Mouse (Mus musculus): Measurements from ENCODE around the gene Ssc4d.

Ssc4d gene

DNA sequence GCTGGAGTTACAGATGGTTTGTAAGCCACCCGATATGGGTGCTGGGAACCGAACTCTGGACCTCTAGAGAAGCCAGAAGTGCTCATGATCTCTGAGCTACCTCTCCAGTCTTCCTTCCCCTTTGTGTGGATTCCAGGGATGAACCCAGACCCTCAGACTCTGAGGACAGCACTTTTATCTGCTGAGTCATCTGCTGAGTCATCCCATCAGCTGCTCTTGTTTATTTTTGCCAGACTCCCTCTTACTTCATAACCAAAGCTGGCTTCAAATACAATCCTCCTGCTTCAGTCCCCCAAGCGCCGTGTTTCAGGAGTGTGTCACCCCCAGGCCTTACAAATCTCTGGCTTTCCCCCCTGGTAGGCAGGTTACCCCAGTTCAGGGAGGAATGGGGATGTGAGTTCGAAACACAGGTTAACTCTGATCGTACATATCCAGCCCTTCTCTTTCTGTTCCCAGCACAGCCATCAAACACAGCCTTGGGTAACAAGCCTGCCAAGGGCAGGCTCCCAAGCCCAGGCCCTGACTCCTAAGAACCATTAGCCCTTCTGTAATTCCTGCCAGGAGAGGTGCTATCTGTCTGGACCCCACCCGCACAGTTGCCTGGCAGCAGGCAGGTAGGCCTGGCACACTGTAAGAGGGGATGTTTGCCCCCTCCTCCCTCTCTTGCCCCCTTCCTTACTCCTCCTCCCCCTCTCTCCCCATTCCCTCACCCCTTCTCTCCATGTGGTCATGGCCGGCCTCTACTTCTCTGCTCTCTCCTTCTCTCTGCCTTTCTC lies 1.8 kb upstream of the Ssc4d start:
- in situ Hi-C loops (cut with MboI, MseI): no loop called here

DNA sequence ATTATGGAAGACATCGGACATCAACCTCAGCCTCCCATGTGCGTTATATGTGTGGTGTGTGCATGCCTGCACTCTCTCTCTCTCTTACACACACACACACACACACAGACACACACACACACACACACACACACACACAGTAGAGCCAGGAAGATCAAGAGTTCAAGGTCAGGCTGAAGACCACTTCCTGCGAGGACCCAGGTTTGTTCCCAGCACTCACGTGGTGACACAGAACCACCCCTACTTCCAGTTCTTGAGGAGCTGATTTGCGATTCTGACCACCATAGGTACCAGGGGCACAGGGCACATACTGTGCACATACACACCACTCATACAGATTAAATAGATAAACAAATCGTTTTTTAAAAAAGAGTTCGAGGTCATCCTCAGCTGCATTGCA lies 2.5 kb downstream of the Ssc4d start:
- in situ Hi-C loops (cut with MboI, MseI): loop anchor here (5.0 kb wide), 1 partner anchor 75 kb away; no protein-coding TSS in a partner anchor

DNA sequence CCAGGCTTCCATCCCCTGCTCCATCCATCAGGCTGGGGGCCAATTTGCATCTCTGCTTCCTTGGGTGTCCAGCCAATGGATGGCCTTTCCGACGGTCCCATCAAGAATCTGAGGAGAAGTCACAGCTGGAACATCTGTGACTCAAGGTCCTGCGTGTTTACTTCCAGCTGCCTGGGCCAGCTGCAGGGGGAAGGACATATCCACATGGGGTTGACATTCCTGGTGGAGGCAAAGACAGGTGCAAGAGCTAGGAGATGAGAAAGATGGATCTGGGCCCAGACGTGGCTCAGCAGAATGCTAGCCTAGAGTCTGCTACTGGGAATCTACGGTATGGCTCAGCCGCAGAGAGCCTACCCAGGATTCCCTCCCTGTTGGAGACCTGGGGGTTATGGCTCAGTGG lies 4.1 kb downstream of the Ssc4d start:
- in situ Hi-C loops (cut with MboI, MseI): loop anchor here (5.0 kb wide), 1 partner anchor 77 kb away; no protein-coding TSS in a partner anchor

DNA sequence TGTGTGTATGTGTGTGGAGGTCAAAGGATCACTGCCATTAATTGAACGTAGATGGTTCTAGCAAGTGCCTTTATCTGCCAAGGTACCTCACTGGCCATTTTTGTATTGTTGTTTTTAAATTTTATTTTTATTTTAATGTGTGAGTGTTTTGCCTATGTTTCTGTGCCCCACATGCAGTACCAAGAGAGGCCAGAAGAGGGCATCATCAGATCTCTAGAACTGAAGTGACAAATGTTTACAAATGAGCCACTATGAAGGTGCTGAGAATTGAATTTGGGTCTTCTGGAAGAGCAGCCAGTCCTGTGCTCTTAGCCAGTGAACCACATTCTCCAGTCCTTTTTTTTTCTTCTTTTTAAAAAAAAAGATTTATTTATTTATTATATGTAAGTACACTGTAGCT lies 5.5 kb downstream of the Ssc4d start:
- in situ Hi-C loops (cut with MboI, MseI): no loop called here

DNA sequence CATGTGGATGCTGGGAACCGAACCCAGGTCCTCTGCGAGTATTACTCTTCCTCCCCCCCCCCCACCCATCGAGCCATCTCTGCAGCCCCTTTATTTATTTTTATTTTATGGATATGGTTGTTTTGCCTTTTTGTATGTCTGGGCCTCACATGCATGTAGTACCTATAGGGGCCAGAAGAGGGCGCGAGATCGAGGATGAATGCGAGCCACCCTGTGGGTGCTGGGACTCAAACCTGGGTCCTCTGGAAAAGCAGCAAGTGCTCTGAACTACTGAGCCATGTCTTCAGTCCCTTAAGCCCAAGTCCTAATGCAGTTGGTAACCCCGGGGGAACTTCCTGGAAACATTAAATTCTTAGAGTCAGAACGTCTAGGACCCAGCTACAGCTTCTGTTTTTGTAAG lies 7.5 kb downstream of the Ssc4d start:
- in situ Hi-C loops (cut with MboI, MseI): no loop called here

DNA sequence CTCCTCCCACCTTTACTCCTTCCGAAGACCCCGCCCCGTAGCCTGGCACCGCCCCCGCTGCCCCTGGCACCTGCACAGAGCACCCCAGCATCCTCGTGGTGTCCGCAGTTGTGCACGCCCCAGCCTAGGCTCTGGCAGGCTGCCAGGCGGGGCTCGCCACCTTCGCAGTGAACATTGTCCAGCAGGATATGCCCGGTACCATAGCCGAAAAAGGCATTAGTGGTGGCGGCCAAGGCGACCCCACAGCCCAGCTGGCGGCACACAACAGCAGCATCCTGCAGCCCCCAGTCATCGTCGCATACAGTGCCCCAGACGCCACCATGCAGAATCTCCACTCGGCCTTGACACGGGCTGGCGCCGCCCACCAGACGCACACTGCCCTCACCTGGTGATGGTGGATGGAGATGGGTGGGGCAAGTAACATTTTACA lies 8.8 kb downstream of the Ssc4d start:
- in situ Hi-C loops (cut with MboI, MseI): no loop called here

DNA sequence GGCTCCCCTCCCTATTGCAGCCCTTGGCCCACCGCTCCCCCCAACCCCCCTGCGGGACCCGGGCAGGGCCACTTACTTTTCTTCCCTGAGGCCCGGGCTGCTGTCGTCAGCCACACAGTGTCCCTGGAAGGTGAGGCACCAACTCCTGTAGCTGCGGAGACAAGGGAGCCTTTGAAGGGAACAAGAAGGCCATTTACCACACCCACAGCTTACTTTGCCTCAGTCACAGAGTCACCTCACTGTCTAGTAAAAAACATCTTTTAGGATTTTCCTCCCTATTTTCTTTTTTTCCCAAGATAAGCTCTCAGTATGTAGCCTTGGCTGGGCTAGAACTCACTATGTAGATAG lies 11.1 kb downstream of the Ssc4d start:
- in situ Hi-C loops (cut with MboI, MseI): no loop called here

DNA sequence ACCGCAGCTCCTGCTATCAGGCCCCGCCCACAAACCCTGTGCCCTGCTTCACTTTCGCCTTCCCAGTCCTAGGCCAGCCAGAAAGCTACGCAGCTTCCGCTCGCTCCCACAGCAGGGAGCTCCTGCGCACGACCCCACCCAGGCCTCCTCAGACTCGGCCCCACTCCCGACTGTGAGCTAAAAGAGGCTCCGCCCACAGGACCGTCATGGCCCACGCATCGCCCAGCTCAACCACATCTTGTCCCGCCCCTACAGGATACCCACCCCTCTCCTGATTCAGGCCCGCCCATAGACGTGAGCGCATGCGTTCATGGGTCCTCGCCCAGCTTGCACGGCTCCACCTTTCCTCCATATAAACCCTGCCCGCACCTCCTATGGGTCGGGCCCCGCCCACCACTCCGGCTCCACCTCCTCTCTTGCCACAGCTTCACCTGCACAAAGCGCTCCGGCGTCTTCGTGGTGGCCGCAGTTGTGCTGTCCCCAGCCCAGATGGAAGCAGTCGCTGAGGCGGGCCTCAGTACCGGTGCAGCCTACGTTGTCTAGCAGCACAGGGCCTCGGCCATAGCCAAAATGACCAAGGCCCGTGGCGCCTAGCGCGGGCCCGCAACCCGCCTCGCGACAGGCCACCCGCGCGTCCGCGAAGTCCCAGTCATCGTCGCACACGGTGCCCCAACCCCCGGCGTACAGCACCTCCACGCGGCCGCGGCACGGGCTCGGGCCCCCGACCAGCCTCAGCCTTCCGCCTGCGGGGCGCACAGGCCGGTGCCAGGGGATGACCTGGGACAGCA lies 11.6 kb downstream of the Ssc4d start:
- in situ Hi-C loops (cut with MboI, MseI): no loop called here

DNA sequence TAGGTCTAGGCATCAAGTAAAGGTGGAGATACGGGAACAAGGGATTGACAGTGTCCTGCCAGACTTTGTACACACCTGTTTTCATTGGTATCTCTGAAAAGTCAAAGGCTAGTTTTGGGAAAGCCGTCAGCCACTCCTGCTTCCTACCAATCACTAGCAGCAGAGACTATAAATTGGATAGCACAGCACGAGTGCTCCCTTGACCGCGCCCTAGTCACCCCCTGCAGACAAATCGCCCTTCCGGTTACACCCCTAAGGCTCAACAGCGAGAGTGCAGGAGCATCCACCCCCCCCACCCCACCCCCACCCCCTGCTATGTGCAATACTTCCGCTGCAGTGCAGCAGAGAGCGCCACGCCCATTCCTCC lies 12.2 kb downstream of the Ssc4d start:
- in situ Hi-C loops (cut with MboI, MseI): no loop called here

DNA sequence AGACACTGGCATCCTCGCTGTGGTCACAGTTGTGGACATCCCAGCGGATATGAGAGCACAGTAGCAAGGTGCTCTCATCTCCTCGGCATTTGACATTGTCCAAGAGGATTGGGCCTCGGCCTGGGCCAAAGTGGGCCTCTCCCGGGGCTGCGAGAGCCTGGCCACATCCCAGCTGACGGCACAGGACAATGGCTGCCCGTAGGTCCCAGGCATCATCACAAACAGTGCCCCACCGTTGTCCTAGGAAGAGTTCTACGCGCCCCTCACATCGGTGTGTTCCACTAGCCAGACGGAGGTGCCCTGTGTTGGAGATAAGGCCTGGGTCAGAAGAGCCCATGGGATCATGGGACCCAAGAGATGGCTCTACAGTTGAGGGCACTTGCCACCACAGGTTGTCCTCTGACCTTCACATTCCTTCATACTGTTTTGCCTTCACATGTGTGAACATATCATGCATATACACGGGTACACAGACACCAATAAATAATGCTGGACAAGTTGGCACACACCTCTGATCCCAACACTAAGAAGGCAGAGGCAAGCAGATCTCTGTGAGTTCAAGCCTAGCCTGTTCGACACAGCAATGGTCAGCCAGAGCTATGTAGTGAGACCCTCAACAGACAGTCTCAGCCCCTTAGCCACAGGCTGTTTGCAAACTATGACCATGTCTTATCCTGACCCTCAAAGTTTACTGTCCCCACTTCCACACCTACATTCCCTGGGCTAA lies 13.3 kb downstream of the Ssc4d start:
- in situ Hi-C loops (cut with MboI, MseI): no loop called here

DNA sequence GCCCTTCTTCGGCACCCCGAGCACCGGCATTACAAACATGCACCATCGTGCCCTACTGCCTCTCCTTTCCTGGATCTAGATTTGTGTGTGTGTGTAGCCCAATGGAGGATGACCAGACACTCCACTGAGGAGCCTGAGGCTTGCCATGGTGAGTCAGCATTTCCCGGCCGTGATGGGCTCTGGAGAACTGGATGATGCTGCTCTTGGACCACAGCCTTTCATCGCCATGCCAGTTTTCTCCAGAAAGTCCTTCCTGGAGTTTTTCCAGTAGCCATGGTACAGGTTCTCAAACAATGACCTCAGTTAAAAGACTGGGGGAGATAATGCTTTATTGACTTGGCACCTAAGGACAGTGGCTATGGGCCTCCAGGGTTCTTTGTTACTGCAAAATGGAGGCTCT lies 14.4 kb downstream of the Ssc4d start:
- in situ Hi-C loops (cut with MboI, MseI): no loop called here

DNA sequence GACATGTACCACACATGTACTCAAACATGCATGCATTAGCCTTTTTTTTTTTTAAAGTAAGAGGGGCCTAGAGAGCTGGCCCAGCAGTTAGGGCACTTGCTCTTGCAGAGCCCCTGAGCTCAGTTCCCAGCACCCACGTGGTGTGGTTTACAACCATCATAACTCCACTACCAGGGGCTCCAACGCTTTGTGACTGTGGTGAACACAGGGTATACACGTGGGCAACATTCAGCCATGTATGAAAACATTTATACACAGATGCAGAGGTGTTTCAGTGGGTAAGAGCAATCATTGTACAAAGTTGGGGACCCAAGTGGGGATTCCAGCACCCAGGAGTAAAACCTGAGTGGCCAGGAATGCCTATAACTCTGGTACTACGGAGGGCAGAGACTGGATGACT lies 16.0 kb downstream of the Ssc4d start:
- in situ Hi-C loops (cut with MboI, MseI): no loop called here

DNA sequence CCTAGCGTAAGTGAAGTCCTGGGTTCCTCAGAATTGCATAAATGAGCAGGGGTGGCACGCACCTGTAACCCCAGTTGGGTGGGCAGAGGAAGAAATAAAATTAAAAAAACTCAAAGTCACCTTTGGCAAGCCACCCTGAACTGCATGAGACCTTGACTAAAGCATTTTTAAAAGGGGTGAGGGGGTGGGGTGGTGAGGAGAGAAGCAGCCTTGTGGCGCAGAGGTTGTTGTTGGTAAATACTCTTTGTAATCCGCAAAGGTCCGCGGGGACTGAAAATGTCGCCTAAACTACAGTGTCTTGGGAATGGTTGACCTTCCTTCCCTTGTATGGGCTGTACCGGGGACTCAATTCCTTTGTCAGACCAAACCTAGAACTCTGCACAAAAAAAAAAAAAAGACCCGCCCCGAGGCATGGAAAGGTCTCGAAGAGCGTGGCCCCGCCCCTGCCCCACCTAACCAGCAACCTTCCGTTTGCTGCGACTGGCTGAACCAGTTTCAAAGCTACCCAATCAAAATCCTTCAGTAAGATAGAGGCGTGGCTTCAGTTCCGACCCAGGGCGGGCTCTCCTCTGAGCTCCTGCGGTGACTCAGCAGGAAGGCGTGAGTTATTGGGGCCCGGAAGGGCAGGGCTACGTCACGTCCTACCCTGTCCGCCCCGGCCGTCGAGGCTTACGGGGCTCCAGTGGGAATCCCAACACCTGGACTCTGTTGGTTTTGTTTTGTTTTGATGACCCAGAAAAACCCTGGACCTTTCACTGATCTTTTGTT lies 16.9 kb downstream of the Ssc4d start:
- in situ Hi-C loops (cut with MboI, MseI): no loop called here

DNA sequence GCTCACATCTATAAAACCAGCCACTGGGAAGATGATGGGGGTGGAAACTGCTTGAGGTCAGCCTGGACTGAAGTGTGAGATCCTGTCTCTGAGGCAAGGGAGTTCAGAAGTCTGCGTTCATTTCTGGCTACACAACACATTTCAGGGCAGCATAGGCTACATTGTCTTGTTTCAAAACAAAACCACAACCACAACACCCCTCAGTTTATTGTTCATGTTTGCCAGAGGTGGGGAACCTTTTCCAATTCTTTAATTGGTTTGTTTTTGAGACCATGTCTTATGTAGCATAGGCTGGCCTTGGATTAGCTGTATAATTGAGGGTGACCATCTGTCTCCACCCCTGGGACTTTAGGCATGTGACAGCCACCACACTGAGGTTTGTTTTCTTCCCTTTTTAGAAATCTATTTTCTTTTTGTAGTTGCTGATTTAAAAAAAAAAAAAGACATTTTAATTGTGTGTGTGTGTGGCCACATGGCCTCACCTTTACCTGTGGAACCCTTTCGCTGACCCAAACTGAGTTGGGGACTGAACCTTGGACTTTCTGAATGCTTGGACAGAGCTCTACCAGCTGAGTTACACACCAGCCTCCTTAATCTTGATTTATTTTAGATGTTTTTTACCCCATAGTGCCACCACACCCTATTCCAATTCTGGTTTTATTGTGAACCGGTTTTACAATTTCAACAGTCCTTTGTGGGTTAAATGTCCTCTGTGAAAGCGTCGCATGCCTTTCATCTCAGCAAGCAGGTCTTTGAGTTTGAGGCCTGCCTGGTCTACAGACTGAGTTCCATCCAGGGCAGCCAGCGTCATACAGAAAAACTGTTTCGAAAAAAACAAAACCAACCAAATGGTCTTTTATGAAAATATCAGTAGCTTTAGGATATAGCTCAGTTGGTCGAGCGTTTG lies 17.8 kb downstream of the Ssc4d start:
- in situ Hi-C loops (cut with MboI, MseI): no loop called here

DNA sequence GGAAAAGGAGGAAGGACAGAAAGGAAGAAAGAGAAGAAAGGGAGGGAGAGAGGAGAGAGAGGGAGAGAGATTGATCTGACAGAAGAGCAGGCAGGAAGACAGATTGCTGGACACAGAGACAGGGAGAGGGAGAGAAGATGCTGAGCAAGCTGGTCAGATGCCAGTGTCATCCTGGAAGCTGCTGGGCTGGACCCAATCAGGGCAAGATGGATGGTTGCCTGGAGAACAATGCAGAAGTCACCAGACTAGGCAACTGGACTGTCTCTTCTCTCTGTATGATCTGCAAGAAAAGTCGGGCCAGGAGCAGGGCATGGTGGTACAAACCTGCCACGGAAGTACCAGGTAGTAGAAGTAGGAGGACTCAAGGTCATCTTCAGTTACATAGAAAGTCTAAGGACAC lies 21.5 kb downstream of the Ssc4d start:
- in situ Hi-C loops (cut with MboI, MseI): no loop called here

DNA sequence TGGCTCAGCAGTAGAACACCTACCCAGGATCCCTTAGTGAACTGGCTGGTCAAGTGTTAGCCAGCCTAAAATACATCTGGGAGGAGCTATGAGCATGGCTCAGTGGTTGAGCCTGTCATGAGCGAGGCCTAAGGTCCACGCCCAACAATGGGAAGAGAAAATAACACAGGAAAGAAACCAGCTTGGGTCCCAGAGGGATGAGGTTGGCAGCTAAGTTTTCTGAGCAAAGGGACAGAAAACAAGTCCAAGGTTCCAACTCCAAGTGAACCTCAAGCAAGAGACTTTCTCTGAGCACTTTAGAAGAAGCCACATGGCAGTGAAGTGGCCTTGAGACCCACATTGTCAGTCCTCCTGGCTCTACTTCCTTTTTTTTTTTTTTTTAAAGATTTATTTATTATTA lies 22.7 kb downstream of the Ssc4d start:
- in situ Hi-C loops (cut with MboI, MseI): no loop called here

DNA sequence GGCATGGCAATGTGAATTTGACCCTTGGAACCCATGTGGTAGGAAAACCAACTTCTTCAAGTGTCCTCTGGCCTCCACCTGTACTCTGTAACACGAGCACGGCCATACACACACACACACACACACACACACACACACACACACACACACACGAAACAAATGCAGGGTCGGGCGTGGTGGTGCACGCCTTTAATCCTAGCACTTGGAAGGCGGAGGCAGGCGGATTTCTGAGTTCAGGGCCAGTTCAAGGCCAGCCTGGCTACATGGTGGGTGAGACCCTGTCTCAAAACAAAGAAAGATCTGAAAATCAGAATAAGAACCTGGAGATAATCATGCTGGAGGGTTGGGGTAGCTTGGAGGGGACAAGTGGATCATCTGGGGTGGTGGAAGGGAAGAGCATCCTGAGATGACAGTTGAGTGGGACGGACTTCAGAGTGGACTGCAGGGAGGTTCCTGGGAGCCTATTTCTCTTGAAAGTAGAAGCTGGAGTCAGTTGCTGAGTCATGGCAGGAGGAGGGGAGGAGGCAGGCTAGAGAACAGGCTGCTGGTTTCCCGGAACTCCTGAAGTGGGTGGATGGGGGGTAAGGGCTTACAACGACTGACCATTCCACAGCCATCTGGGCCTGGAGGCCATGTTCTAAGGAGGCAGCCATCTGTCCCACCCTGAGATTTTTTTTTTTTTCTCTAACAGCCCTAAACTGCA lies 23.5 kb downstream of the Ssc4d start:
- in situ Hi-C loops (cut with MboI, MseI): no loop called here

DNA sequence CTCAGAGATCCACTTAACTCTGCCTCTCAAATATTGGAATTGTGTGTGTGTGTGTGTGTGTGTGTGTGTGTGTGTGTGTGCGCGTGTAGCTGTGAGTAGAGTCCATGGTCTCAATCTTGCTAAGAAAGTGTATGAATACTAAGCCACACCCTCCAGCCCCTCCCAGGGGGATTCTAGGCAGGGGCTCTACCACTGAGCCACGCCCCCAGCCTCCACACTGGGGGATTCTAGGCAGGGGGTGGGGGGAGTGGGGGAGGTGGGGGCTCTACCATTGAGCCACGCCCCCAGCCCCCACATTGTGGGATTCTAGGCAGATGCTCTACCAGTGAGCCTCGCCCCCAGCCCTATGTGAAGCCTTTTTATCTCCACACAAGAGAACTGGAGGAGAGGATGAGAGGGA lies 27.7 kb downstream of the Ssc4d start:
- in situ Hi-C loops (cut with MboI, MseI): no loop called here

DNA sequence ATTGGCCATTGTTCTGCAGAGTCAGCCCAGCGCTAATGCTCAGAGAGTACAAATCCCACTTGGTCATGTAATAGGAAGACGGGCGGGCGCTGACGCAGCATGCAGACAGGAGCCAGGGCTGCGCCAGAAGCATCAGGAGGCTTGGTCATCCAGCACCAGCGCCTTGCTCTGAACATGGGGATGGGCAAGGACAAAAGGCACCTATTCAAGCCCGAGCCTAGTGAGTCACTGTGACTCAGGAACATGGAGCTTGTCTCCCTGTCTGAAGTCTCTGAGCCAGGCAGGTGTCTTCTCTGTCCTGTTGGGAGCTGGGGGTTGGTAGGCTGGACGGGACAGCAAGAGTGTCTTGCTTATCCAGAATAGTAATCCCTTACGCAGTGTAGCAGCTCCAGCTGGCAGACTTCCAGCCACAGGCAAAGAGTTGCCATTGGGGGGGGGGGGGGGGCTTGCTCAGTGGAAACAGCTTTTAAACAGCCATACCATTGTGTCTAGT lies 28.4 kb downstream of the Ssc4d start:
- in situ Hi-C loops (cut with MboI, MseI): no loop called here

DNA sequence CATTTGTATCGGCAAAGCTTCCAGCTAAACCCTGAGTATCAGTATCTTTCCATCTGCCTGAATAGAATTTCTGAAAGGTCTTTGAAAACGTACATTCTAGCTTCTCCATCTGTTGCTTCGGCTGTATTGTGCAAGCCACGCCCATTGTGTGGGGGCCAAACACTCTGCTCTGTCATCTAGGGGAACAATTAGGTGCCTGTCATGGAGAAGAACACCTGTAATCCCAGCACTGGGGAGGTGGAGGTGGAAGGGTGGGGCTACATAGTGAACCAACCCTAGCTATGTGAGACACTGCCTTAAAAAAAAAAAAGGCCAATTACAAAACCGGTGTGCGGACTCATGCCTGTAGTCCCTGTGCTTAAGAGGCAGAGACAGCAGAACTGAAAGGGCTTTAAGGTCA lies 31.6 kb downstream of the Ssc4d start:
- in situ Hi-C loops (cut with MboI, MseI): no loop called here

Data from T-helper 1 cell (primary cell).